Mouse (Mus musculus) liver (tissue): ENCODE measurements around the gene Dalrd3.

ENCODE experiments used
- DNase-seq: peaks from one replicate; pipeline ENCODE4 v3.0.0-alpha.2; 2020; ENCODE audit warnings: mixed read lengths

Dalrd3 gene

GRCm38 (mm10) chr9:108569381-108570206 lies at the start of gene Dalrd3:
Gene Dalrd3, plus strand, starts transcription at chr9:108569886.
- peak; percentile 94 for DNase-seq

GRCm38 (mm10) chr9:108521604-108522003 lies 48.1 kb upstream of the Dalrd3 start:
- no peak for DNase-seq

- DNase-seq, result no peak
Measured at GRCm38 (mm10) chr9:108523341-108523740, 46.3 kb upstream of the Dalrd3 start.

GRCm38 (mm10) chr9:108525400-108525799 lies 44.3 kb upstream of the Dalrd3 start:
- no peak for DNase-seq

- DNase-seq, result no peak
Measured at GRCm38 (mm10) chr9:108530954-108531353, 38.7 kb upstream of the Dalrd3 start.

GRCm38 (mm10) chr9:108531496-108531895 lies 38.2 kb upstream of the Dalrd3 start:
- no peak for DNase-seq

GRCm38 (mm10) chr9:108540846-108541245 lies 28.8 kb upstream of the Dalrd3 start:
- DNase-seq, result no peak

- DNase-seq, result no peak
Measured at GRCm38 (mm10) chr9:108545986-108546385, 23.7 kb upstream of the Dalrd3 start.

GRCm38 (mm10) chr9:108546875-108547274 lies 22.8 kb upstream of the Dalrd3 start:
- no peak for DNase-seq

GRCm38 (mm10) chr9:108559169-108559568 lies 10.5 kb upstream of the Dalrd3 start:
- DNase-seq, result no peak

- DNase-seq, result peak; percentile 96
Measured at GRCm38 (mm10) chr9:108560227-108560841, 9.4 kb upstream of the Dalrd3 start, which contains the start of gene Impdh2. Gene Impdh2, plus strand, starts transcription at chr9:108560286.

- DNase-seq, result no peak
Measured at GRCm38 (mm10) chr9:108563671-108564070, 6.0 kb upstream of the Dalrd3 start.

- peak; percentile 42 for DNase-seq
Measured at GRCm38 (mm10) chr9:108564131-108564530, 5.6 kb upstream of the Dalrd3 start.

GRCm38 (mm10) chr9:108565881-108566814 lies 3.5 kb upstream of the Dalrd3 start:
- no peak for DNase-seq

GRCm38 (mm10) chr9:108566815-108567776 lies 2.6 kb upstream of the Dalrd3 start, which contains the start of gene Ndufaf3:
Gene Ndufaf3, minus strand, starts transcription at chr9:108567434.
- DNase-seq, result peak; percentile 97

GRCm38 (mm10) chr9:108567931-108568419 lies 1.7 kb upstream of the Dalrd3 start:
- DNase-seq, result peak; percentile 50

- no peak for DNase-seq
Measured at GRCm38 (mm10) chr9:108568511-108568921, 1.2 kb upstream of the Dalrd3 start.

GRCm38 (mm10) chr9:108570207-108570896 lies 666 bp downstream of the Dalrd3 start:
- DNase-seq, result peak; percentile 89

- no peak for DNase-seq
Measured at GRCm38 (mm10) chr9:108571401-108571973, 1.8 kb downstream of the Dalrd3 start.

- DNase-seq, result no peak
Measured at GRCm38 (mm10) chr9:108572321-108572720, 2.6 kb downstream of the Dalrd3 start.
